Mouse (Mus musculus) midbrain, embryonic 14.5 days (tissue): ENCODE results near the gene Dthd1. TPM values are rescaled to one million over a fixed set of nuclear protein-coding genes. Genes with fewer than 3 reads are reported as not detected.

Experiments
- ATAC-seq: fragments of 200-750 bp; cut with Nextera tagmentation; 2 replicates; pipeline ENCODE4 v1.8.0; 2017; ENCODE audit warnings: moderate number of reproducible peaks, moderate library complexity; ENCODE audit not compliant: low FRiP score, low TSS enrichment
- DNase-seq: peaks from one replicate; pipeline ENCODE4 v3.0.0-alpha.2; 2015
- H3K27ac ChIP-seq: fragments of 300-500 bp; sonication (generic); replicated peaks from 2 replicates; pipeline ENCODE4 v1.5.1; 2014; ENCODE audit warnings: mild to moderate bottlenecking, low read depth, low read length, moderate library complexity
- H3K27me3 ChIP-seq: fragments of 300-500 bp; sonication (generic); 2 replicates; pipeline ENCODE4 v1.6.1; 2014; ENCODE audit warnings: low read length, control low read depth, mixed read lengths; ENCODE audit not compliant: control insufficient read depth, insufficient read depth
- H3K36me3 ChIP-seq: fragments of 300-500 bp; sonication (generic); 2 replicates; pipeline ENCODE4 v1.6.1; 2014; ENCODE audit warnings: low read length, control low read depth; ENCODE audit not compliant: control insufficient read depth, insufficient read depth
- H3K4me1 ChIP-seq: fragments of 300-500 bp; sonication (generic); 2 replicates; pipeline ENCODE4 v1.6.1; 2014; ENCODE audit warnings: mild to moderate bottlenecking, antibody characterized with exemption, low read length, control low read depth; ENCODE audit not compliant: control insufficient read depth, insufficient read depth
- H3K4me2 ChIP-seq: fragments of 300-500 bp; sonication (generic); 2 replicates; pipeline ENCODE4 v1.6.1; 2014; ENCODE audit warnings: mild to moderate bottlenecking, low read length, moderate library complexity
- H3K4me3 ChIP-seq: fragments of 300-500 bp; sonication (generic); replicated peaks from 2 replicates; pipeline ENCODE4 v1.5.1; 2014; ENCODE audit warnings: low read depth, low read length
- H3K9ac ChIP-seq: fragments of 300-500 bp; sonication (generic); replicated peaks from 2 replicates; pipeline ENCODE4 v1.6.1; 2014; ENCODE audit warnings: mild to moderate bottlenecking, low read length, moderate library complexity
- H3K9me3 ChIP-seq: fragments of 300-500 bp; sonication (generic); 2 replicates; pipeline ENCODE4 v1.6.1; 2016; ENCODE audit warnings: low read length, control low read depth, mixed read lengths; ENCODE audit not compliant: control insufficient read depth
- WGBS: fragments of 180-500 bp; shearing (Covaris S2); extraction: QIAGEN DNeasy Blood & Tissue Kit; methylation state at CpG from one replicate; pipeline ENCODE4 v1.1.7; 2014; 5-methylcytosine and 5-hydroxymethylcytosine counted together
- polyA plus RNA-seq: library from polyadenylated mRNA; unstranded; fragments of >200 nt; fragmentation: Nextera tagmentation; extraction: Ambion mirVana; gene quantifications from 2 replicates; pipeline ENCODE4 v1.2.1, GENCODE M21; 2014

Gene Dthd1
- polyA plus RNA-seq, 1 experiment from 2014 or later, result not detected

- H3K36me3 ChIP-seq, result no peaks in the 10 kb centered on the region
- DNase-seq (no peak), ATAC-seq (no peak)
- H3K9me3 ChIP-seq, result no peaks in the 10 kb centered on the region
- WGBS, result 98% methylated on average over 5 of the region's 5 CpGs
- no peak overlapping the region for H3K27ac ChIP-seq
- no peaks in the 10 kb centered on the region for H3K27me3 ChIP-seq
- no peak overlapping the region for H3K4me2 ChIP-seq
- no peaks in the 10 kb centered on the region for H3K4me1 ChIP-seq
- no peak overlapping the region for H3K4me3 ChIP-seq
- H3K9ac ChIP-seq, result no peak overlapping the region
Measured at GRCm38 (mm10) chr5:62790921-62791564, 22.6 kb upstream of the Dthd1 start.

DNA sequence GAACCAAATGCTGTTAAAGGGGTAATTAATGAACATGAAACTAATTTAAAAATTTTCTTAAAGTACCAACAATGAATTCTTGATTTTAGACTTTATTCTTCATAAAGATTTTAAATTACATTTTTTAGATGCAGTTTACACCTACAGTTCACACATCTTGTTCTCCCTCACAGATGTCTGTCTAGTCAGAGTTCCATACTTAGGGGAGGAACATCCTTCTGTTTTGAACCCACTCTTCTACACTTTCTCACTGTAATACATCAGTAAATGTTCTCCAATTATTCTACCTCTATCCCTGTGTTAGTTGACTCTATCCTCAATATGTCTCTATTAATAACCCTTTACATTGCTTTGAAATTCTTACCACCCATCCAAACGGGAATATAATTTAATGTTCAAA is 20.8 kb upstream of the Dthd1 start:
- no peak for ATAC-seq
- Histone ChIP-seq H3K27ac (no peak overlapping the region), H3K9me3 (no peaks in the 10 kb centered on the region), H3K4me1 (no peaks in the 10 kb centered on the region), H3K36me3 (no peaks in the 10 kb centered on the region), H3K9ac (no peak overlapping the region), H3K27me3 (no peaks in the 10 kb centered on the region), H3K4me2 (no peak overlapping the region), H3K4me3 (no peak overlapping the region)
- DNase-seq, result no peak
- 89% methylated on average over 1 of the region's 1 CpGs for WGBS

GRCm38 (mm10) chr5:62814072-62814414 is 420 bp downstream of the Dthd1 start:
- no peak for ATAC-seq
- no peak overlapping the region for H3K27ac ChIP-seq

GRCm38 (mm10) chr5:62815741-62816140 is 2.1 kb downstream of the Dthd1 start:
- Histone ChIP-seq H3K4me1 (no peaks in the 10 kb centered on the region), H3K4me2 (no peak overlapping the region), H3K4me3 (no peak overlapping the region), H3K27ac (no peak overlapping the region), H3K9me3 (no peaks in the 10 kb centered on the region), H3K27me3 (no peaks in the 10 kb centered on the region), H3K9ac (no peak overlapping the region), H3K36me3 (no peaks in the 10 kb centered on the region)
- WGBS, result 86% methylated on average over 1 of the region's 1 CpGs
- ATAC-seq, result no peak
- DNase-seq, result no peak

More at GRCm38 (mm10) chr5:62814072-62814414, 420 bp downstream of the Dthd1 start:
- Histone ChIP-seq H3K27me3 (no peaks in the 10 kb centered on the region), H3K4me3 (no peak overlapping the region), H3K9me3 (no peaks in the 10 kb centered on the region), H3K36me3 (no peaks in the 10 kb centered on the region), H3K4me1 (no peaks in the 10 kb centered on the region), H3K4me2 (no peak overlapping the region), H3K9ac (no peak overlapping the region)
- DNase-seq, result no peak
- 45% methylated on average over 1 of the region's 1 CpGs for WGBS

GRCm38 (mm10) chr5:62819567-62819966 is 5.9 kb downstream of the Dthd1 start:
- no peaks in the 10 kb centered on the region for H3K4me1 ChIP-seq
- H3K27me3 ChIP-seq, result no peaks in the 10 kb centered on the region
- ATAC-seq, result no peak
- WGBS, result 81% methylated on average over 2 of the region's 2 CpGs
- no peak for DNase-seq
- no peak overlapping the region for H3K27ac ChIP-seq
- H3K9me3 ChIP-seq, result no peaks in the 10 kb centered on the region
- no peaks in the 10 kb centered on the region for H3K36me3 ChIP-seq
- no peak overlapping the region for H3K4me3 ChIP-seq
- no peak overlapping the region for H3K4me2 ChIP-seq
- no peak overlapping the region for H3K9ac ChIP-seq

- Histone ChIP-seq H3K9me3 (no peaks in the 10 kb centered on the region), H3K9ac (no peak overlapping the region), H3K4me2 (no peak overlapping the region), H3K4me3 (no peak overlapping the region), H3K4me1 (no peaks in the 10 kb centered on the region), H3K36me3 (no peaks in the 10 kb centered on the region), H3K27me3 (no peaks in the 10 kb centered on the region), H3K27ac (no peak overlapping the region)
- ATAC-seq (no peak), DNase-seq (peak; percentile 15)
- WGBS, result 77% methylated on average over 8 of the region's 8 CpGs
Measured at GRCm38 (mm10) chr5:62820363-62821271, 7.0 kb downstream of the Dthd1 start.

DNA sequence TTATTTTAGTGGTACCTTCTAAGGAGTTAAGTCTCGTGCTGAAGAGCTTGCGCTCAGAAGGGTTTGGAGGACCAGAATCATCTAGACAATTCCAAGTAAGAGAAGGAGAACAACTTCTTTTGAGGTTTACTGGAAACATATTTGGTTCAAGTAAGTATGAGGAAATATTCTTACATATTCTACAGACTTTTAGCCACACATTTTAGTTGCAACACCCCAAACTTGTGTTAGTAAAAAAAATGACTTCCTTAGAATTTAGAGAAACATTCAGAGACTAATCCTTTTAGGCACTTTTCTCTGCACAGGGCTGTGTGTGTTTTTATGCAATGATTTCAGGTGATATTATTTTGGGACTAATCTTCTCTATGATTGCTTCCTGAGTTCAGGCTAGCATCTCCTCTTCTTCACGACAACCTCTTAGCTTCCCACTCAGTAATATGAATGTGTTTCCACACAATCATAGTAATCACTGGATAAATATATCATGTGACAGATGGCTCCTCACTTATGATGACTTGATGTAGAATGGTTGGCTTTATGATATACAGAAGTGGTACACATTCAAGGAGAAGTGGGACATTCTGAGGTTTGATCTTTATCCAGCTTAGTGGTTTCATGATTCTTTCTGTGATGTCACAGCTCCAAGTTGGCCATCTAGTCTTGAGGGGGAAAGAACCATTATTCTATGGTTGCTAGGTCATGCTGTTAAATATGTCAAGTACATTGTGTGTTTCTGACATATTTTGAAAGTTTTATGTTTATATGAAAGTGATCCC is 29.5 kb downstream of the Dthd1 start:
- WGBS, result 95% methylated on average over 3 of the region's 3 CpGs
- ATAC-seq, result no peak

DNA sequence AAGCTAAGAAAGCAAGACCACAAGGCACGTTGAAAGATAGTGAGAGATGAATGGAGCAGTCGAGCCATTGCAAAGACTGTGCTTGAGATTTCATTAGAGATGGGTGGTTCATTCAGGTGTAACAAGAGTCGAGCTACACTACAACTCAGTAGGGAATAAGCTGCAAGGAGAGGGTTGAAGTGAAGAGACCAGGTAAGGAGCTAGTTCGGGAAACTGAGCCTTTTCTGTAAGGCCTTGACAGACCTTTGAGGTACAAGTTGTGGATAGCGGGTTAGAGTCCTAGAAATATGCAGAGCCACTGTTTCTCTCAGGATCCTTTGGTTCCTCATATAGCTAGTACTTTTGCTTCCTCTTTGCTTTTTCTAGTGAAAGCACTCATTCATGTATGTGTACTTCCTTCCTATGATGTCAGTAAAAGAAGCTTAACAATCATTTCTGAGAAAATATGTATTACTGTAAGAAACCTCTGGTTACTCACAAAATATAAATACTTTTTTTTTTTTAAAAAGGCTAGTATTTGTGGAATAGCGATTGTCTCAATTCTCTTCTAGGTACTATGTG is 33.0 kb downstream of the Dthd1 start:
- Histone ChIP-seq H3K9ac (no peak overlapping the region), H3K27me3 (no peaks in the 10 kb centered on the region), H3K4me2 (no peak overlapping the region), H3K4me3 (no peak overlapping the region), H3K4me1 (no peaks in the 10 kb centered on the region), H3K36me3 (no peaks in the 10 kb centered on the region), H3K9me3 (no peaks in the 10 kb centered on the region), H3K27ac (no peak overlapping the region)
- DNase-seq (no peak), ATAC-seq (no peak)
- 85% methylated on average over 6 of the region's 6 CpGs for WGBS

More for the DNA sequence above, 29.5 kb downstream of the Dthd1 start:
- no peaks in the 10 kb centered on the region for H3K36me3 ChIP-seq
- no peaks in the 10 kb centered on the region for H3K9me3 ChIP-seq
- no peak overlapping the region for H3K4me3 ChIP-seq
- H3K4me2 ChIP-seq, result no peak overlapping the region
- no peak for DNase-seq
- H3K27me3 ChIP-seq, result no peaks in the 10 kb centered on the region
- H3K27ac ChIP-seq, result no peak overlapping the region
- H3K9ac ChIP-seq, result no peak overlapping the region
- no peaks in the 10 kb centered on the region for H3K4me1 ChIP-seq
